Mouse (Mus musculus) inflammation-experienced regulatory T-cells, adult 6 months (primary cell): ENCODE results near the gene Olfr1496. TPM values are rescaled to one million over a fixed set of nuclear protein-coding genes. Genes with fewer than 3 reads are reported as not detected.
"Not testable (repeated sequence)": the region's sequence is repeated elsewhere in the genome, so short reads cannot be mapped to it uniquely, and the experiment has no call there.

Experiments
- ATAC-seq: one replicate; pipeline ENCODE4 v1.8.0; 2017
- polyA plus RNA-seq, 3 experiments: library from polyadenylated mRNA; unstranded; fragments of 100-300 nt; shearing (Covaris generic); gene quantifications; one replicate each; pipeline ENCODE4 v1.2.1; 2017

The Olfr1496 gene
- polyA plus RNA-seq = not detected

DNA sequence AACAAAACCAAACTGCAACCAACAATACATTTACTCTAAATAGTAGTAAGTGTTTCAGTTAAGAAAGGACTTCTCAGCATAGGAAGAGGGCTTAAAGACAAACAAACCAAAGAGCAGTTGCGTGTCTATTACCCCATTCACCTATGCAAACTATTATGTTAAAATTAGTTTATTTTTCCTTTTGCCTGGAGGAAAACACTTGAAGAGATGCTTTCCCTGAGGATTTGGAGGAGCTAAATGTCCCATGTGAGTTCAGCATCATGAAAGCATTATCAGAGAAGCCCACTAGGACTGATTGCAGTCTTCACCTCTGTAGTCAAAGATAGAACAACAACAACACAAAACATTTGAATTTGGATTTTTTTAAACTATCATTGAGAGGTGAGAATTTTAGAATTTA is at the start of gene Olfr1496:
Gene Olfr1496, plus strand, starts transcription at position 301 of the 400 bp plus-strand sequence.
- ATAC-seq = no peak

DNA sequence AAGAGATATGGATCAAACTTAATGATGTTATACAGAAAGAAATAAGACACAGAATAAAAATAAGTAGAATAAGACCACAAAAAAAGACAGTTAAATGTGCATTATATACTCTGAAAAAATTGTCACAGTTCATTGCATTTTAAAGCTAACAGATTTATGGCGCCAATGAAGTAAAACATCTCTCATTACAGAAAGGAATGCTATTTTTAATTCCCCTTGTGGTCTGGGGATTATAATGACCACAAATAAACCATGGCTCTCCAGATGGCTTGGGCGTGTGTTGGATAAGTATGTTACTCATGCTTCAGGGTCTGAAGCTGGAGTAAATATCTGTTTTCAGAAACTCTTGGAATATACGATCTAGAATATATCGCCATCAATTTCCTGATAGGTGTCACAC is 38.2 kb upstream of the Olfr1496 start, which contains the start of gene Olfr1494:
Gene Olfr1494, plus strand, starts transcription at position 301 of the 400 bp plus-strand sequence.
- ATAC-seq = no peak

DNA sequence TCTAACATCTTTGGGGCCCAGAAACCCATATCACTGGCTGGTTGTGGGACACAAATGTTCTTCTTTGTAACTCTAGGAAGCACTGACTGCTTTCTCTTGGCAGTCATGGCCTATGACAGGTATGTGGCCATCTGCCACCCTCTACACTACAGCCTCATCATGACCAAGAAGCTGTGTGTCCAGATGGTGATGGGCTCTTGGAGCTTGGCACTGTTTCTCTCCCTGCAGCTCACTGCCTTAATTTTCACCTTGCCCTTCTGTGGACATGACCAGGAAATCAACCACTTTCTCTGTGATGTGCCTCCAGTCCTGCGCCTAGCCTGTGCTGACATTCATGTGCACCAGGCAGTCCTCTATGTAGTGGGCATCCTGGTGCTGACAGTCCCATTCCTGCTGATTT is 28.3 kb upstream of the Olfr1496 start:
- ATAC-seq = no peak

DNA sequence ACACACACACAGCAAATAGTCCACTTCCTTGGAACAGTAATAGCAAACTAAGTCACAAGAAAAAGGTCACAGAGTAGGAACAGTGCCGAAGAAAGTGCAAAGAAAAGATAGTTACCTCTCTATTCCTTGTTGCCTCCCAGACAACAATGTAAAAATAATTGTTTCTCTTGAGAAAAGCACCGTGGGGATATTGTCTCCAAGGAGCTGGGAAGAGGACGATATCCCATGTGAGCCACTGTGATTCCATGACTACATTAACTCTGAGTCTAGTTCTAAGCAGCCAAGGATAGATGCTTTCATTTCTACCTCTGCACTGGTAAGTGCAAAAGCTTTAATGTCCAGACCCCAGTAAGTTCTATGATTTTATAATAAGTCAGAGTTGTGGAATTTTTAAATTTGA is 13.4 kb upstream of the Olfr1496 start, which contains the start of gene Olfr1495:
Gene Olfr1495, plus strand, starts transcription at position 301 of the 400 bp plus-strand sequence.
- ATAC-seq = no peak

DNA sequence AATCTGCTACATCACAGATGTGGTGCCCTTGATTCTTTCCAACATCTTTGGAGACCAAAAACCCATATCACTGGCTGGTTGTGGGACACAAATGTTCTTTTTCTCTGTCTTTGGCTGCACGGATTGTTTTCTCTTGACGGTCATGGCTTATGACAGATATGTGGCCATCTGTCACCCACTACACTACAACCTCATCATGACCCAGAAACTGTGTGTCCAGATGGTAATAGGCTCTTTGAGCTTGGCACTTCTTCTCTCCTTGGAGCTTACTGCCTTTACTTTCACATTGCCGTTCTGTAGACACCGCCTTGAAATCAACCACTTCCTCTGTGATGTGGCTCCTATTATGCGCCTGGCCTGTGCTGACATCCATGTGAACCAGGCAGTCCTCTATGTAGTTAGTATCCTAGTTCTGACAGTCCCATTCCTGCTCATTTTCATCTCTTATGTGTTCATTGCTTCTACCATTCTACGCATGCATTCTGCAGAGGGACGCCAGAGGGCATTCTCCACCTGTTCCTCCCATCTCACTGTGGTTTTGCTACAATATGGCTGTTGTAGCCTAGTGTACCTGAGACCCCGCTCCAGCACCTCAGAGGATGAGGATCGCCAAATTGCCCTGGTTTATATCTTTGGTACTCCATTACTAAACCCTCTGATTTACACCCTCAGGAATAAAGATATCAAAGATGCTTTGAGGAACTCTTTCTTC is 9.0 kb upstream of the Olfr1496 start:
- no peak for ATAC-seq

DNA sequence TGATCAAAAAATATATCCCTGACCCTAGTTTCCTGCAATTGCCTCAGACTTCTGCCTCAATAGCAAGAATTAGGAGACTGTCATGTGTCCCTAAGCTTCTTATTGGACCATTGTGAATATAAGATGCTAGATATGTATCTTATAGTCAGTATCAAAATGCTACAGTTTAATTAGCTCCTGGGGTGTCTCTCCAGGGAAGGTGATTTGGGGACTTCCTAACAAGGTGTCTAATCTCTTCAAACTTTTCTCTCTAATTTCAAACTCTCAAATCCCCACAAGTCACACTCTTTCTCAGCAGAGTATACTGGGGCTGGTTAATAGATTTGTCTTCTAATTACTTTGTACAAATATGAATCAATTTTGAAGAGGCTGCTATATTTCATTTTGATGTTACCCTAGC is 20.4 kb downstream of the Olfr1496 start, which contains the start of gene Olfr1497:
Gene Olfr1497, minus strand, starts transcription at position 101 of the 400 bp plus-strand sequence.
- no peak for ATAC-seq

DNA sequence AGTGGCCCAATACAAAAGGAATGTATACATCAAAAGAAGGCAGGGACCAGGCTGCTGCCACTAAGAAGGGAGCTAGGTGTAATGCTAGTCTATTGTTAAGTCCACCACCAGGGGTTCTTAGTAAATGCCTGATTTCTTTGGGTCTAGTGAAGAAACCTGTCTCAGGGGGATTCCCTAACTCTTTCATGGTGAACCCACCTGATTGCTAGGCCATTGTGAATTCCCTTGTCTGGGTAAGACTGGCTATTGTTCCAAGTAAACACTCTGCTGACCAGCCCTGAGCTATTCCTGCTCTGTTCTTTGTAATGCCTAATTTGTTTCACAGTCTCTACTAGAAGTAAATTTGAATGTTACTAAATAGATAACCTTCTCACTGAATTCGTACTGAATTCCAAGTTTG is 27.8 kb downstream of the Olfr1496 start:
- ATAC-seq = not testable (repeated sequence)

DNA sequence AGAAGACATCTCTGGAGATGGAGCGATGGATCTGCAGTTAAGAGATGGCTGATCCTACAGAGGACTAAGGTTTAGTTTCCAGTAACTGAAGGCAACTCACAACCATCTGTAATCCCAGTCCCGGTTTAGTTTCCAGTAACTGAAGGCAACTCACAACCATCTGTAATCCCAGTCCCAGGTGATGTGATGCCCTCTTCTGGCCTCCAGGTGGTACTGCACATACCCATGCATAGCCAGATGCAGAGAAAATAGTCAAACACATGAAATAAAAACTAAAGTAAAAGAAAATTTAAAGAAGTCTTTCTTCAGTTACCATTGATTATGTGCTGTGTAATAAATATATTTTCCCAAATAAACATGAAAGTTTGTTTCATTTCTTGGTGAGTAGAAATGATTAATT is 35.1 kb downstream of the Olfr1496 start:
- ATAC-seq = no peak

DNA sequence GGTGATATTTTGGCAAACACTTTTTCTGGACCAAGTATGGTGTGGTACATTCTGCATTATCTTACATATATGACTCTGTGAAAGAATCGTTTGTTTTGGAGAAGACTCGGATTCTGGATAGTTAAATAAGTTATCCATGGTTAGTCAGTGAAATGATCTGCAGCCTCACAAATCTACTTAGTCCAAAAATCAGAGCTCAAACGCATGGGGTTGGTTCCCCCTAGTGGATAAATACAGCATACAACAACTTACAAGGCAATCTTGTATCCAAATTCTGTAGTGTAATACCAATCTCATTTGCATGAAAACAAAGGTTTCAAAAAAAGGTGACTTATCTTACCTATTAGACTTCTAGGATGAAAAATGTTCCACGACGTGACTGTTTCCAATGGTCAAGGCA is 41.1 kb downstream of the Olfr1496 start:
- no peak for ATAC-seq

DNA sequence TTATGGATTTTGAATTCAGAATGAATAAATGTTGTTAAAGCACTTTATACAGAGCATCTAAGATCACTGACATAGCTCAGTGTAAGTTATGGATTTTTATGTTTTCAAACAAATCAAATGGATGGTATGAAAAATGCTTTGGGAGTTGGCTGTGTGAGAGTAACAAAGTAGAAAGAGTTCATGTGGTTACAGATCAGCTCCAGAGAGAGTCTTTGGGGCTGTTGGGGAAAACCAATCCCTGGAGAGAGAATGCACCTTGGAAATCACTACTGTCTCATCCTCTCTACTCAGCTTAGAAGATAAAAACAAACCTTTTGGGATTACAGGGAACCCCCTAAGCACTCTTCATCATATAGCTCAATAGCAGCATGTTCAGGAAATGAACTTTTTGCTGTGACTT is 41.7 kb downstream of the Olfr1496 start, which contains the start of gene Olfr1499:
Gene Olfr1499, minus strand, starts transcription at position 101 of the 400 bp plus-strand sequence.
- ATAC-seq = no peak

DNA sequence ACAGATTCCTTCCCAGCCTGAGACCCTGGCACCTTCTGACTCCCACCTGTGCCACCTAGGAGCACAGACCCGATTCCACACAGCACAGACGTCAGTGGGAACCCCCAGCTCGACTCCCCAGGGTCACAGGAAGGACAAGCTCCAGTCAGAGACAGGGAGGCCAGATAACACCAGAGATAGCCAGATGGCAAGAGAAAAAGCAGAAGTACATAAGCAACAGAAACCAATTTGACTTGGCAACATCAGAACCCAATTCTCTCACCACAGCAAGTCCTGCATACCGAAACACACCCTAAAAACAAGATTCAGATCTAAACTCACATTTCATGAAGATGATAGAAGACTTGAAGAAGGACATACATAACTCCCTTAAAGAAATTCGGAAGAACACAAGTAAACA is 43.2 kb downstream of the Olfr1496 start:
- no peak for ATAC-seq

DNA sequence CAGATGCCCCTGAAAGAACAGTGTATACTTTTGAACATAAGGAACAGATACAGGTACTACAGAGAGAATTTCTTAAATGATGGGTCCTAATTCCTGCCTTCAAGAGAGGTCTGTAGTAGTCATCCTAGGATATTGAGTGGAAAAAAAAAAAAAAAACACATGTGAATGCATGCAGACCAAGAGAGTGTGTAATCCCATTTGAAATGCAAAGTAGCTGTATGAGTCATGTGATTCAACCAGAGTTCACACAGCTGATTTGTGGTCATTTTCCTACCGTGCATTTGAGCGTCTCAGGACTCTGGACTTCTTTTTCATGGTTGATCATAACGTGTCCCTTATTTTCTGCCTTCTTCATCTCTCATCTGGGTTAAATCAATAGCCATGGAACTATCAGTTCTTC is 50.8 kb downstream of the Olfr1496 start:
- ATAC-seq = no peak

DNA sequence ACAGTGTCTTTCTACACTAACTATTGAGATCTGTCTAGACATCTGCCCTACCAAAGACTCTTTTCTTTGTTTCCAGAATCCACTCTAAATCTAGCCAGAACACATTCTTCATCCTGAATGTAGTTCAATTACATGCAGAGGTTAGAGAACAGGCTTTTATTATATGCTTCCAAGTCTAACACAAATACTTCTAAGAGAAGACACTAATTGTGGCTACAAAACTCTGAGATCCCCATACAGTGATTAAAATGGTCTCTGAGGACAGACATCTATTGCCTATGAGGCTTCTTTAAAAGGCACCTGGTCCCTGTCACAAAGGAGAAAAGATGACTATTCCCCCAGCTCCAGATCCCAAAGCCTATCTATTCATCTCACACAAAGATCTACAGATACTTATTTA is 52.7 kb downstream of the Olfr1496 start, which contains the start of gene Olfr1500:
Gene Olfr1500, minus strand, starts transcription at position 101 of the 400 bp plus-strand sequence.
- no peak for ATAC-seq

Other genes with a start within 250 kb of the Olfr1496 start
- gene Olfr1480, start 250.0 kb upstream of the Olfr1496 start, polyA plus RNA-seq = not detected
- gene Olfr1484, start 194.4 kb upstream of the Olfr1496 start, polyA plus RNA-seq = not detected
- gene Olfr1487, start 160.5 kb upstream of the Olfr1496 start, polyA plus RNA-seq = not detected
- gene Olfr1489, start 146.3 kb upstream of the Olfr1496 start, polyA plus RNA-seq = not detected
- gene Olfr1490, start 126.8 kb upstream of the Olfr1496 start, polyA plus RNA-seq = not detected
- gene Olfr1491, start 80.6 kb upstream of the Olfr1496 start, polyA plus RNA-seq = not detected
- not detected for gene Olfr1493-ps1, start 54.6 kb upstream of the Olfr1496 start, polyA plus RNA-seq
- not detected for gene Olfr1494, start 38.1 kb upstream of the Olfr1496 start, polyA plus RNA-seq
- under 1 TPM in 1 of 3 experiments, not detected in 2; 0.57 TPM for gene Olfr1495, start 13.3 kb upstream of the Olfr1496 start, polyA plus RNA-seq
- not detected for gene Olfr1497, start 20.3 kb downstream of the Olfr1496 start, polyA plus RNA-seq
- not detected for gene Olfr1499, start 41.6 kb downstream of the Olfr1496 start, polyA plus RNA-seq
- under 1 TPM in 2 of 3 experiments, not detected in 1; 0.35 to 0.55 TPM for gene Olfr1500, start 52.6 kb downstream of the Olfr1496 start, polyA plus RNA-seq
- gene Olfr1501, start 72.8 kb downstream of the Olfr1496 start, polyA plus RNA-seq = not detected
- gene Olfr1502, start 83.9 kb downstream of the Olfr1496 start, polyA plus RNA-seq = not detected
- not detected for gene Olfr1504, start 120.0 kb downstream of the Olfr1496 start, polyA plus RNA-seq
- not detected for gene Olfr1505, start 135.7 kb downstream of the Olfr1496 start, polyA plus RNA-seq